Mouse (Mus musculus): ENCODE measurements around the gene Phf21b. TPM values are rescaled to one million over a fixed set of nuclear protein-coding genes. Genes with fewer than 3 reads are reported as not detected.
A peak's percentile ranks its signal among the peaks of the same experiment; 100 is the strongest.
"Not testable (repeated sequence)": the region's sequence is repeated elsewhere in the genome, so short reads cannot be mapped to it uniquely, and the experiment has no call there.

Gene Phf21b
- polyA plus RNA-seq (2014; fragmentation: Nextera tagmentation; extraction: Ambion mirVana) = 1.9 TPM in 2 replicates

- under 1% methylated on average over 75 of the region's 76 CpGs for WGBS
- peak; percentile 69 for ATAC-seq (ENCODE audit: insufficient number of reproducible peaks, low FRiP score, low TSS enrichment, low read depth)
- peaks cover 11% of the 10 kb centered on the region; the same call in 1 of the 2 replicates for H3K4me1 ChIP-seq (ENCODE audit: control insufficient read depth, insufficient read depth, low read length)
Observed at GRCm38 (mm10) chr15:84856006-84856995, at the start of gene Phf21b. Gene Phf21b (minus strand): TSS chr15:84856049.

GRCm38 (mm10) chr15:84903843-84904385 is 48.1 kb upstream of the Phf21b start:
- H3K36me3 ChIP-seq (ENCODE audit: control insufficient read depth, insufficient read depth, low read length) = no peaks in the 10 kb centered on the region

More at GRCm38 (mm10) chr15:84856006-84856995, at the start of gene Phf21b:
- Histone ChIP-seq H3K9ac (ENCODE audit: low read length) (peak within 1 kb of the TSS; percentile 78), H3K27ac (replicated peaks; ENCODE audit: low read depth, low read length) (peak within 1 kb of the TSS; percentile 89), H3K9me3 (ENCODE audit: control insufficient read depth, low read length) (no peaks in the 10 kb centered on the region), H3K36me3 (ENCODE audit: control insufficient read depth, insufficient read depth, low read length) (no peaks in the 10 kb centered on the region), H3K4me3 (ENCODE audit: low read depth, low read length) (peak within 1 kb of the TSS; percentile 50), H3K27me3 (ENCODE audit: control insufficient read depth, insufficient read depth, low read length) (peaks cover 5% of the 10 kb centered on the region; the same call in 1 of the 2 replicates), H3K4me2 (ENCODE audit: low read depth, severe bottlenecking) (peak within 1 kb of the TSS; percentile 99)
- DNase-seq (ENCODE audit: low spot score) = peak; percentile 93

GRCm38 (mm10) chr15:84898077-84898476 is 42.2 kb upstream of the Phf21b start:
- no peak overlapping the region for H3K9ac ChIP-seq (ENCODE audit: low read length)
- 31% methylated on average over 7 of the region's 7 CpGs for WGBS
- H3K4me1 ChIP-seq (ENCODE audit: control insufficient read depth, insufficient read depth, low read length) = no peaks in the 10 kb centered on the region; the same call in 1 of the 2 replicates
- no peaks in the 10 kb centered on the region for H3K27me3 ChIP-seq (ENCODE audit: control insufficient read depth, insufficient read depth, low read length)
- no peak overlapping the region for H3K4me2 ChIP-seq (ENCODE audit: low read depth, severe bottlenecking)
- no peak overlapping the region for H3K4me3 ChIP-seq (ENCODE audit: low read depth, low read length)
- no peaks in the 10 kb centered on the region for H3K36me3 ChIP-seq (ENCODE audit: control insufficient read depth, insufficient read depth, low read length)
- H3K27ac ChIP-seq (replicated peaks; ENCODE audit: low read depth, low read length) = no peak overlapping the region
- H3K9me3 ChIP-seq (ENCODE audit: control insufficient read depth, low read length) = no peaks in the 10 kb centered on the region
- DNase-seq (ENCODE audit: low spot score) = peak; percentile 36
- ATAC-seq (ENCODE audit: insufficient number of reproducible peaks, low FRiP score, low TSS enrichment, low read depth) = no peak

More at GRCm38 (mm10) chr15:84903843-84904385, 48.1 kb upstream of the Phf21b start:
- no peak for DNase-seq (ENCODE audit: low spot score)
- Histone ChIP-seq H3K4me2 (ENCODE audit: low read depth, severe bottlenecking) (no peak overlapping the region), H3K27me3 (ENCODE audit: control insufficient read depth, insufficient read depth, low read length) (no peaks in the 10 kb centered on the region), H3K9me3 (ENCODE audit: control insufficient read depth, low read length) (no peaks in the 10 kb centered on the region), H3K9ac (ENCODE audit: low read length) (no peak overlapping the region), H3K27ac (replicated peaks; ENCODE audit: low read depth, low read length) (no peak overlapping the region), H3K4me1 (ENCODE audit: control insufficient read depth, insufficient read depth, low read length) (no peaks in the 10 kb centered on the region), H3K4me3 (ENCODE audit: low read depth, low read length) (no peak overlapping the region)
- no peak for ATAC-seq (ENCODE audit: insufficient number of reproducible peaks, low FRiP score, low TSS enrichment, low read depth)
- 85% methylated on average over 7 of the region's 7 CpGs for WGBS

- DNase-seq (ENCODE audit: low spot score) (no peak), ATAC-seq (ENCODE audit: insufficient number of reproducible peaks, low FRiP score, low TSS enrichment, low read depth) (no peak)
- Histone ChIP-seq H3K9me3 (ENCODE audit: control insufficient read depth, low read length) (no peaks in the 10 kb centered on the region), H3K4me2 (ENCODE audit: low read depth, severe bottlenecking) (no peak overlapping the region), H3K36me3 (ENCODE audit: control insufficient read depth, insufficient read depth, low read length) (no peaks in the 10 kb centered on the region), H3K9ac (ENCODE audit: low read length) (no peak overlapping the region), H3K4me3 (ENCODE audit: low read depth, low read length) (no peak overlapping the region), H3K27ac (replicated peaks; ENCODE audit: low read depth, low read length) (no peak overlapping the region), H3K4me1 (ENCODE audit: control insufficient read depth, insufficient read depth, low read length) (no peaks in the 10 kb centered on the region; the same call in 1 of the 2 replicates), H3K27me3 (ENCODE audit: control insufficient read depth, insufficient read depth, low read length) (no peaks in the 10 kb centered on the region)
- 58% methylated on average over 1 of the region's 1 CpGs for whole genome bisulfite sequencing
Observed at GRCm38 (mm10) chr15:84896664-84897063, 40.8 kb upstream of the Phf21b start.

- not testable (repeated sequence) for H3K27ac ChIP-seq (replicated peaks; ENCODE audit: low read depth, low read length); DNase-seq (ENCODE audit: low spot score); H3K4me3 ChIP-seq (ENCODE audit: low read depth, low read length); H3K4me1 ChIP-seq (ENCODE audit: control insufficient read depth, insufficient read depth, low read length); H3K27me3 ChIP-seq (ENCODE audit: control insufficient read depth, insufficient read depth, low read length); H3K36me3 ChIP-seq (ENCODE audit: control insufficient read depth, insufficient read depth, low read length); H3K9me3 ChIP-seq (ENCODE audit: control insufficient read depth, low read length); H3K4me2 ChIP-seq (ENCODE audit: low read depth, severe bottlenecking); ATAC-seq (ENCODE audit: insufficient number of reproducible peaks, low FRiP score, low TSS enrichment, low read depth); H3K9ac ChIP-seq (ENCODE audit: low read length)
- WGBS = 73% methylated on average over 10 of the region's 10 CpGs
Observed at GRCm38 (mm10) chr15:84896216-84896615, 40.4 kb upstream of the Phf21b start.

GRCm38 (mm10) chr15:84891658-84892057 is 35.8 kb upstream of the Phf21b start:
- no peak overlapping the region for H3K4me2 ChIP-seq (ENCODE audit: low read depth, severe bottlenecking)
- H3K4me3 ChIP-seq (ENCODE audit: low read depth, low read length) = no peak overlapping the region
- H3K27ac ChIP-seq (replicated peaks; ENCODE audit: low read depth, low read length) = no peak overlapping the region
- H3K27me3 ChIP-seq (ENCODE audit: control insufficient read depth, insufficient read depth, low read length) = no peaks in the 10 kb centered on the region
- peak; percentile 78 for DNase-seq (ENCODE audit: low spot score)
- no peak overlapping the region for H3K9ac ChIP-seq (ENCODE audit: low read length)
- H3K36me3 ChIP-seq (ENCODE audit: control insufficient read depth, insufficient read depth, low read length) = no peaks in the 10 kb centered on the region
- 4% methylated on average over 3 of the region's 3 CpGs for WGBS
- no peak for ATAC-seq (ENCODE audit: insufficient number of reproducible peaks, low FRiP score, low TSS enrichment, low read depth)
- no peaks in the 10 kb centered on the region for H3K9me3 ChIP-seq (ENCODE audit: control insufficient read depth, low read length)
- no peaks in the 10 kb centered on the region for H3K4me1 ChIP-seq (ENCODE audit: control insufficient read depth, insufficient read depth, low read length)

GRCm38 (mm10) chr15:84891246-84891645 is 35.4 kb upstream of the Phf21b start:
- DNase-seq (ENCODE audit: low spot score) (no peak), ATAC-seq (ENCODE audit: insufficient number of reproducible peaks, low FRiP score, low TSS enrichment, low read depth) (no peak)
- Histone ChIP-seq H3K9ac (ENCODE audit: low read length) (no peak overlapping the region), H3K4me1 (ENCODE audit: control insufficient read depth, insufficient read depth, low read length) (no peaks in the 10 kb centered on the region), H3K4me3 (ENCODE audit: low read depth, low read length) (no peak overlapping the region), H3K4me2 (ENCODE audit: low read depth, severe bottlenecking) (no peak overlapping the region), H3K27ac (replicated peaks; ENCODE audit: low read depth, low read length) (no peak overlapping the region), H3K27me3 (ENCODE audit: control insufficient read depth, insufficient read depth, low read length) (no peaks in the 10 kb centered on the region), H3K9me3 (ENCODE audit: control insufficient read depth, low read length) (no peaks in the 10 kb centered on the region), H3K36me3 (ENCODE audit: control insufficient read depth, insufficient read depth, low read length) (no peaks in the 10 kb centered on the region)
- whole genome bisulfite sequencing = 52% methylated on average over 3 of the region's 3 CpGs

GRCm38 (mm10) chr15:84888066-84888465 is 32.2 kb upstream of the Phf21b start:
- H3K27ac ChIP-seq (replicated peaks; ENCODE audit: low read depth, low read length) = no peak overlapping the region
- no peaks in the 10 kb centered on the region for H3K27me3 ChIP-seq (ENCODE audit: control insufficient read depth, insufficient read depth, low read length)
- no peaks in the 10 kb centered on the region for H3K4me1 ChIP-seq (ENCODE audit: control insufficient read depth, insufficient read depth, low read length)
- no peak overlapping the region for H3K4me2 ChIP-seq (ENCODE audit: low read depth, severe bottlenecking)
- H3K9ac ChIP-seq (ENCODE audit: low read length) = no peak overlapping the region
- ATAC-seq (ENCODE audit: insufficient number of reproducible peaks, low FRiP score, low TSS enrichment, low read depth) (no peak), DNase-seq (ENCODE audit: low spot score) (no peak)
- H3K9me3 ChIP-seq (ENCODE audit: control insufficient read depth, low read length) = no peaks in the 10 kb centered on the region
- no peaks in the 10 kb centered on the region for H3K36me3 ChIP-seq (ENCODE audit: control insufficient read depth, insufficient read depth, low read length)
- H3K4me3 ChIP-seq (ENCODE audit: low read depth, low read length) = no peak overlapping the region
- WGBS = 90% methylated on average over 12 of the region's 12 CpGs
